Mouse (Mus musculus) stomach, embryonic 14.5 days (tissue): Measurements from ENCODE around the gene Asb7. TPM values are rescaled to one million over a fixed set of nuclear protein-coding genes. Genes with fewer than 3 reads are reported as not detected.

ENCODE experiments used
- ATAC-seq: fragments of 200-750 bp; cut with Nextera tagmentation; 2 replicates; pipeline ENCODE4 v1.8.0; 2017; ENCODE audit warnings: low read depth, moderate TSS enrichment; ENCODE audit not compliant: insufficient number of reproducible peaks, insufficient read depth, low FRiP score
- H3K27ac ChIP-seq: fragments of 300-500 bp; sonication (generic); 2 replicates; pipeline ENCODE4 v1.5.1; 2014; ENCODE audit warnings: mild to moderate bottlenecking, low read length, moderate library complexity, mixed read lengths
- H3K27me3 ChIP-seq: fragments of 300-500 bp; sonication (generic); 2 replicates; pipeline ENCODE4 v1.6.1; 2014; ENCODE audit warnings: low read length, control low read depth, mixed read lengths; ENCODE audit not compliant: control insufficient read depth, insufficient read depth
- H3K36me3 ChIP-seq: fragments of 300-500 bp; sonication (generic); 2 replicates; pipeline ENCODE4 v1.6.1; 2014; ENCODE audit warnings: mild to moderate bottlenecking, control low read depth, low read length, moderate library complexity, mixed read lengths; ENCODE audit not compliant: control insufficient read depth, insufficient read depth
- H3K4me1 ChIP-seq: fragments of 300-500 bp; sonication (generic); 2 replicates; pipeline ENCODE4 v1.6.1; 2014; ENCODE audit warnings: low read length, control low read depth, mixed read lengths; ENCODE audit not compliant: control insufficient read depth, insufficient read depth
- H3K4me2 ChIP-seq: fragments of 300-500 bp; sonication (generic); replicated peaks from 2 replicates; pipeline ENCODE4 v1.6.1; 2014; ENCODE audit warnings: low read depth, low read length, control low read depth
- H3K4me3 ChIP-seq: fragments of 300-500 bp; sonication (generic); 2 replicates; pipeline ENCODE4 v1.5.1; 2014; ENCODE audit warnings: low read depth, low read length, control low read depth
- H3K9ac ChIP-seq: fragments of 300-500 bp; sonication (generic); replicated peaks from 2 replicates; pipeline ENCODE4 v1.6.1; 2014; ENCODE audit warnings: low read depth, mild to moderate bottlenecking, control low read depth, low read length, moderate library complexity, mixed read lengths
- H3K9me3 ChIP-seq: fragments of 300-500 bp; sonication (generic); 2 replicates; pipeline ENCODE4 v1.6.1; 2016; ENCODE audit warnings: low read depth, low read length, control low read depth; ENCODE audit not compliant: control insufficient read depth
- WGBS: fragments of 180-500 bp; shearing (Covaris S2); extraction: QIAGEN DNeasy Blood & Tissue Kit; methylation state at CpG from one replicate; pipeline ENCODE4 v1.1.7; 2014; 5-methylcytosine and 5-hydroxymethylcytosine counted together
- polyA plus RNA-seq: library from polyadenylated mRNA; unstranded; fragments of >200 nt; fragmentation: Nextera tagmentation; extraction: Ambion mirVana; gene quantifications from 2 replicates; pipeline ENCODE4 v1.2.1, GENCODE M21; 2014

Gene Asb7
- polyA plus RNA-seq, 1 experiment from 2014 or later: 17.3 TPM

DNA sequence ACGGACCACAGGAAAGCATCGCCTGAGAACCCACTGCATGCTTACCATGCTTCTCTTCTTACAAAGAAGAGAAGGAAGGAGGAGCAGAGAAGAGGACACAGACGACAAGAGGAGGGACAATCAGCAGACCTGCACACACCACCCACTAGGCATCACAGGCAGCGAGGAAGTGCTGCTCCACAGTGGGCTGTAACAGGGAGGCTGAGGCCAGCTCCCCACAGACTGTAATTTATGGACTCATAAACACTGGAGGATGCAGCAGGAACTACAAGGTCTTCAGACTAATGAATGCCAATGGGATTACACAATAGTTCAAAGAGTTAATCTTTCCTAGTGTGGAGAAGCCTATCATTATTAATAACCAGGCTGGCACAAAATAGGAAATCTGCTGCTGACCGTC is 38.5 kb downstream of the Asb7 start:
- ATAC-seq: no peak
- WGBS: 70% methylated on average over 5 of the region's 5 CpGs
- Histone ChIP-seq H3K4me2 (no peak overlapping the region), H3K27me3 (no peaks in the 10 kb centered on the region), H3K27ac (no peak overlapping the region), H3K36me3 (no peaks in the 10 kb centered on the region; the same call in 1 of the 2 replicates), H3K4me3 (no peak overlapping the region), H3K9ac (no peak overlapping the region), H3K9me3 (no peaks in the 10 kb centered on the region), H3K4me1 (0 out of 2 replicates have a peak, but pooled peaks cover 2% of the 10 kb centered on the region)

DNA sequence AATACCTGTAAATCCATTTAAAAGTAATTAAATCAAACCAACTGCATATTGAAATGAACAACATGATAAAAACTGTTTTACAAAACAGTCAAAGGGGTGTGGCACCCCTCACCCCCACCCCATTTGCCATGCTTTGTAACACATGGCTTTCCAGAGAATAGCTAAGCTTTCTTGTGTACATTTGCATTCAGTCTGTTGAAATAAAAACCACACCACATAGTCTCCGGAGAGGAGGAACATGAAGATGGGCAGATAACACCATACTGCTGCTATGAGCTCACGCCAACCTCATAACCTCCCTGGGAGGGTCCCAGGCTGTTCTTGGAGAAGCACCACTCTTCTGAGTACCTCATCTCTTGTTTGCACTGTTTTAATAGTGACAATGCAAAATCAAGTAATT is 40.2 kb downstream of the Asb7 start:
- no peak overlapping the region for H3K4me2 ChIP-seq
- no peaks in the 10 kb centered on the region for H3K9me3 ChIP-seq
- H3K9ac ChIP-seq: no peak overlapping the region
- 81% methylated on average over 2 of the region's 2 CpGs for WGBS
- no peak overlapping the region for H3K4me3 ChIP-seq
- no peaks in the 10 kb centered on the region for H3K27me3 ChIP-seq
- 0 out of 2 replicates have a peak, but pooled peaks cover 2% of the 10 kb centered on the region for H3K4me1 ChIP-seq
- no peak for ATAC-seq
- no peaks in the 10 kb centered on the region; the same call in 1 of the 2 replicates for H3K36me3 ChIP-seq
- no peak overlapping the region for H3K27ac ChIP-seq

DNA sequence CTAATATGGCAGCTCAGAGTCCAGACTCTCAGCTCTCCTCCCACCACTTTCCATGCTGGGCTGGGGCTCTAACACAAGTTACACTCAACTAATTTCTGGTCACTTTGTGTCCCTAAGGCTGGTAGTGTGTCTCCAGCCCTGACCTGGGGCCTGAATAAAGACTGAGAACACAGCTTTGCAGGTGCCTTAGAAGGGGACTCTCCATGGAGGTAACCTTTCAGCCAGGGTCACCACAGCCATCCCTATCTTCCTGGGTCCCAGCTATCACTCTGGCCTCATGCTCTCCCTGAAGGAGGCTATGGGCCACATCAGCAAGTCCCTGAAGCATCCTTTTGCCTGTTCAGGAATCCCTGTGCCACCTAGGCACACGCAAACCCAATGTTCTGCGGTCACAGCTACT is 43.7 kb downstream of the Asb7 start:
- Histone ChIP-seq H3K4me3 (no peak overlapping the region), H3K9me3 (no peaks in the 10 kb centered on the region), H3K27ac (no peak overlapping the region), H3K9ac (no peak overlapping the region), H3K4me2 (no peak overlapping the region), H3K27me3 (no peaks in the 10 kb centered on the region), H3K4me1 (no peaks in the 10 kb centered on the region), H3K36me3 (peaks cover 7% of the 10 kb centered on the region)
- WGBS: 93% methylated on average over 2 of the region's 2 CpGs
- ATAC-seq: no peak

DNA sequence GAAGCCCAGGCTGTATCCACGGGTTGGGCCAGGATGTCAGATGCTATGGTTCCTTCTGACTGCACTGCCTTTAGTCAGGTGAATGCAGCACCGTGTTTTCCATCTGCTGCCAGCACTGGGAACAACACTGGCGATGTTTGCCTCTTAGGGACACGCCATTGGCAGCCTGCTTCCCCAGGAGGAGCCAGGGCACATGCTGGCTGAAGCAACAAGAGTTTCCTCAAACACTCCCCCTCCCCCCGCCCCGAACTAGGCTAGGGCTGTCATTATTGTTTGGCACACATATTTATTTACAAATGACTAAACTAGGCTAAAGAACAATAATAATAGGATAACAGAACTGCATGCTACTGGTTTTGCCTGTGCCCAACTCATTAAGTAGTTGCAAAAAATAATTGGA is 56.0 kb downstream of the Asb7 start:
- H3K4me2 ChIP-seq: no peak overlapping the region
- no peak overlapping the region for H3K9ac ChIP-seq
- WGBS: 72% methylated on average over 6 of the region's 6 CpGs
- no peak overlapping the region for H3K4me3 ChIP-seq
- H3K36me3 ChIP-seq: no peaks in the 10 kb centered on the region
- H3K9me3 ChIP-seq: no peaks in the 10 kb centered on the region
- no peaks in the 10 kb centered on the region for H3K27me3 ChIP-seq
- ATAC-seq: no peak
- no peaks in the 10 kb centered on the region for H3K4me1 ChIP-seq
- no peak overlapping the region for H3K27ac ChIP-seq

GRCm38 (mm10) chr7:66630154-66630800 is 59.1 kb downstream of the Asb7 start:
- H3K27ac ChIP-seq: no peak overlapping the region
- H3K9me3 ChIP-seq: no peaks in the 10 kb centered on the region
- no peak for ATAC-seq
- H3K4me2 ChIP-seq: no peak overlapping the region
- H3K27me3 ChIP-seq: no peaks in the 10 kb centered on the region
- no peak overlapping the region for H3K9ac ChIP-seq
- H3K36me3 ChIP-seq: no peaks in the 10 kb centered on the region
- WGBS: 67% methylated on average over 15 of the region's 15 CpGs
- H3K4me3 ChIP-seq: no peak overlapping the region
- no peaks in the 10 kb centered on the region for H3K4me1 ChIP-seq

DNA sequence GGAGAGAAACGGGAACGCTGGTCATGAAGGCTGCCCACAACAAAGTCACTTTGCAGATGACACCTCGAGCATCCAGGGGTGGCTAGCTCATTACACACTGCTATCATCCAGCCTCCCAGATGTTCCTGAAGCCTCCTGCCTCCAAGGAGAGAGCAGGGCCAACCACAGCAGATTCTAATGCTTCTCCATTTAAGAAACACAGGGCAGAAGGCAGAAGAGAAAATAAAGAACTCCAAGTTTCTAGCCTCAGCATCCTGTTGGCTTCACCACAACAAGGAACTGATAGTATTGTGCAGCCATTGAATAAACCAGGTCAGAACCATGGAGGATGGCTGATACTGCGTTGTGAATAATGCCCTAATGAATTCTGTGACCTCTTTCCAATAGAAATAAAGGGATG is 60.0 kb downstream of the Asb7 start:
- H3K9me3 ChIP-seq: no peaks in the 10 kb centered on the region
- H3K4me1 ChIP-seq: no peaks in the 10 kb centered on the region
- no peak overlapping the region for H3K9ac ChIP-seq
- ATAC-seq: no peak
- no peak overlapping the region for H3K4me2 ChIP-seq
- WGBS: 86% methylated on average over 4 of the region's 4 CpGs
- no peaks in the 10 kb centered on the region for H3K36me3 ChIP-seq
- H3K27ac ChIP-seq: no peak overlapping the region
- no peaks in the 10 kb centered on the region for H3K27me3 ChIP-seq
- H3K4me3 ChIP-seq: no peak overlapping the region

DNA sequence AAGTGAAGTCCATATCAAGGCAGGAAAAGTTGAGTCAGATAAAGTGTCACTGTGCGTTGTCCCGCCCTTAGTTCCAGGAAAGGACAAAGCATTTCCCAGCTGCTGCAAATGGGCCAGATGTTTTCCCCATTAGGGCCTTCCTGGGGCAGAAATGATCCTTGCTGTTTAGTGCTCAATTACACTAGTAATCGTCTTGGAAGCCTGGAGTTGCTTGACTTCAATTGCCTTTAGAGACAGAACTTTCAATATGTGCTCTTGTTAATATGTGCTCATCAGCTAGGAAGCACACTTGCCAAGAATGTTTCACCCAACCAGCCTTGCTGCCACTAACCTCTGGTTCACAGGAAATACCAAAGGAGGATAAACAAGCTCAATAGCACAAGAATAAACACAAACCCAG is 66.0 kb downstream of the Asb7 start:
- H3K9ac ChIP-seq: no peak overlapping the region
- 32% methylated on average over 3 of the region's 3 CpGs for WGBS
- H3K4me1 ChIP-seq: peaks cover 8% of the 10 kb centered on the region; the same call in 1 of the 2 replicates
- ATAC-seq: no peak; the same call in 1 of the 2 replicates
- no peaks in the 10 kb centered on the region for H3K27me3 ChIP-seq
- no peaks in the 10 kb centered on the region for H3K36me3 ChIP-seq
- peak overlapping the region; percentile 78; the same call in 1 of the 2 replicates for H3K27ac ChIP-seq
- H3K9me3 ChIP-seq: no peaks in the 10 kb centered on the region
- no peak overlapping the region for H3K4me2 ChIP-seq
- H3K4me3 ChIP-seq: no peak overlapping the region

GRCm38 (mm10) chr7:66601846-66602245 is 87.5 kb downstream of the Asb7 start:
- no peaks in the 10 kb centered on the region for H3K9me3 ChIP-seq
- no peaks in the 10 kb centered on the region; the same call in 1 of the 2 replicates for H3K36me3 ChIP-seq
- no peak overlapping the region for H3K4me2 ChIP-seq
- H3K27ac ChIP-seq: no peak overlapping the region
- H3K4me1 ChIP-seq: 0 out of 2 replicates have a peak, but pooled peaks cover 4% of the 10 kb centered on the region
- no peak overlapping the region for H3K9ac ChIP-seq
- H3K27me3 ChIP-seq: no peaks in the 10 kb centered on the region
- no peak for ATAC-seq
- H3K4me3 ChIP-seq: no peak overlapping the region
